Mouse (Mus musculus) neutrophil, adult 83 days (primary cell): ENCODE measurements around the gene Azgp1. TPM values are rescaled to one million over a fixed set of nuclear protein-coding genes. Genes with fewer than 3 reads are reported as not detected.

Experiments
- total RNA-seq, 2 experiments: library from RNA; stranded (reverse); gene quantifications; one replicate each; pipeline ENCODE4 v1.2.4; 2023

The Azgp1 gene
- total RNA-seq: 1 to 10 TPM in 1 of 2 experiments, under 1 TPM in 1; 0.61 to 1.1 TPM

DNA sequence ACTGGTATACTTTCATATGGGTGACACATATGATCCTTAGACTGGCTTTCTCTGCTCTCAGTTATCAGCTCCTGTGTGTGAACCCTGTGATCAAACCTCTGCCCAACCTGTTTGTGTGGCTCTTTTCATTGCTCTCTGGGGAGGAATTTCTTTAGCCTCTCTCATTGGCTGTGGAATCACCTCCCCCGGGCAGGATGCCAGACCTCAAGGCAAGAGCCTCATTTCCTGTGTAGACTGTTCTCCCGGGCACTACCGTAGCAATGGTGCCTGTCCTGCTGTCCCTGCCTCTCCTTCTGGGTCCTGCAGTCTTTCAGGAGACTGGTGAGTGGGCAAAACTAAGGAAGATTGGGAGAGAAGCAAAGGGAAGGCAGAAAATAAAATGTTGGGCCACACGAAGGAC lies at the start of gene Azgp1:
Gene Azgp1, plus strand, starts transcription at position 221 of the 400 bp plus-strand sequence.

GRCm38 (mm10) chr5:137962945-137963344 lies 18.4 kb upstream of the Azgp1 start, which contains the start of gene Gjc3:
Gene Gjc3, minus strand, starts transcription at chr5:137963098.

GRCm38 (mm10) chr5:138020961-138021479 lies 39.7 kb downstream of the Azgp1 start, which contains the start of the genes Smok3a and Smok3b:
Gene Smok3a, plus strand, starts transcription at chr5:138021261.
Gene Smok3b, plus strand, starts transcription at chr5:138021429.

Other genes with a start within 250 kb of the Azgp1 start
- under 1 TPM; 0.83 to 0.93 TPM for gene Nyap1, start 239.9 kb upstream of the Azgp1 start, total RNA-seq
- 100 to 1,000 TPM; 265 to 295 TPM for gene Tsc22d4, start 235.8 kb upstream of the Azgp1 start, total RNA-seq
- gene Ppp1r35, start 202.7 kb upstream of the Azgp1 start, total RNA-seq: 10 to 100 TPM; 26.5 to 32.9 TPM
- gene Mepce, start 193.9 kb upstream of the Azgp1 start, total RNA-seq: 10 to 100 TPM; 29.3 to 33.9 TPM
- 1 to 10 TPM; 3.6 to 4.1 TPM for gene Zcwpw1, start 193.7 kb upstream of the Azgp1 start, total RNA-seq
- 100 to 1,000 TPM; 303 to 320 TPM for gene Pilra, start 145.2 kb upstream of the Azgp1 start, total RNA-seq
- gene Pilrb1, start 123.4 kb upstream of the Azgp1 start, total RNA-seq: 100 to 1,000 TPM; 168 to 180 TPM
- gene Pilrb2, start 109.7 kb upstream of the Azgp1 start, total RNA-seq: 100 to 1,000 TPM; 215 to 219 TPM
- gene Cyp3a13, start 59.9 kb upstream of the Azgp1 start, total RNA-seq: not detected
- gene Gjc3, start 18.4 kb upstream of the Azgp1 start, total RNA-seq: not detected
- not detected for gene Smok3a, start 39.7 kb downstream of the Azgp1 start, total RNA-seq
- not detected for gene Smok3b, start 39.9 kb downstream of the Azgp1 start, total RNA-seq
- gene Smok3c, start 71.7 kb downstream of the Azgp1 start, total RNA-seq: not detected
- 1 to 10 TPM; 6.6 to 8.1 TPM for gene Zkscan1, start 103.6 kb downstream of the Azgp1 start, total RNA-seq
- 1 to 10 TPM; 5.1 to 6.5 TPM for gene Zscan21, start 135.4 kb downstream of the Azgp1 start, total RNA-seq
- 1 to 10 TPM; 2.5 to 3.0 TPM for gene Zfp113, start 174.2 kb downstream of the Azgp1 start, total RNA-seq
- 10 to 100 TPM; 44.9 to 49.7 TPM for gene Cops6, start 179.6 kb downstream of the Azgp1 start, total RNA-seq
- gene Ap4m1, start 190.5 kb downstream of the Azgp1 start, total RNA-seq: 10 to 100 TPM; 26.7 to 29.6 TPM
- gene Mcm7, start 190.9 kb downstream of the Azgp1 start, total RNA-seq: 100 to 1,000 TPM; 144 to 160 TPM
- gene Taf6, start 205.9 kb downstream of the Azgp1 start, total RNA-seq: 10 to 100 TPM; 24.1 to 27.5 TPM
- gene Cnpy4, start 206.0 kb downstream of the Azgp1 start, total RNA-seq: 10 to 100 TPM; 13.6 to 13.8 TPM
- gene Mblac1, start 212.8 kb downstream of the Azgp1 start, total RNA-seq: 1 to 10 TPM; 5.1 to 6.6 TPM
- gene Nxpe5, start 244.4 kb downstream of the Azgp1 start, total RNA-seq: 1 to 10 TPM; 1.1 to 1.9 TPM